Mouse (Mus musculus) limb, embryonic 14.5 days (tissue): ENCODE data around the gene Cntfr. TPM values are rescaled to one million over a fixed set of nuclear protein-coding genes. Genes with fewer than 3 reads are reported as not detected.
A peak's percentile ranks its signal among the peaks of the same experiment; 100 is the strongest.

Experiments
- ATAC-seq: fragments of 200-750 bp; cut with Nextera tagmentation; 2 replicates; pipeline ENCODE4 v1.8.0; 2017; ENCODE audit warnings: low read depth, moderate number of reproducible peaks, moderate TSS enrichment; ENCODE audit not compliant: low FRiP score
- DNase-seq: peaks from one replicate; pipeline ENCODE4 v3.0.0-alpha.2; 2015; ENCODE audit warnings: low spot score
- H3K27ac ChIP-seq: fragments of 300-500 bp; sonication (generic); replicated peaks from 2 replicates; pipeline ENCODE4 v1.5.1; 2014; ENCODE audit warnings: low read depth, mild to moderate bottlenecking, low read length, moderate library complexity, mixed read lengths
- H3K27me3 ChIP-seq: fragments of 300-500 bp; sonication (generic); 2 replicates; pipeline ENCODE4 v1.6.1; 2014; ENCODE audit warnings: low read length, mixed read lengths; ENCODE audit not compliant: control insufficient read depth, insufficient read depth
- H3K36me3 ChIP-seq: fragments of 300-500 bp; sonication (generic); 2 replicates; pipeline ENCODE4 v1.6.1; 2014; ENCODE audit warnings: mild to moderate bottlenecking, low read length, moderate library complexity, mixed read lengths; ENCODE audit not compliant: control insufficient read depth, insufficient read depth
- H3K4me1 ChIP-seq: fragments of 300-500 bp; sonication (generic); 2 replicates; pipeline ENCODE4 v1.6.1; 2014; ENCODE audit warnings: antibody characterized with exemption, low read length, mixed read lengths; ENCODE audit not compliant: control insufficient read depth, insufficient read depth
- H3K4me2 ChIP-seq: fragments of 300-500 bp; sonication (generic); replicated peaks from 2 replicates; pipeline ENCODE4 v1.6.1; 2014; ENCODE audit warnings: low read depth, mild to moderate bottlenecking, low read length, moderate library complexity; ENCODE audit not compliant: severe bottlenecking
- H3K4me3 ChIP-seq: fragments of 300-500 bp; sonication (generic); replicated peaks from 2 replicates; pipeline ENCODE4 v1.5.1; 2014; ENCODE audit warnings: low read length
- H3K9ac ChIP-seq: fragments of 300-500 bp; sonication (generic); 2 replicates; pipeline ENCODE4 v1.6.1; 2014; ENCODE audit warnings: mild to moderate bottlenecking, low read depth, low read length, moderate library complexity; ENCODE audit not compliant: severe bottlenecking
- H3K9me3 ChIP-seq: fragments of 300-500 bp; sonication (generic); 2 replicates; pipeline ENCODE4 v1.6.1; 2016; ENCODE audit warnings: low read length; ENCODE audit not compliant: control insufficient read depth
- POLR2A ChIP-seq: fragments of 200-500 bp; IDR thresholded peaks from 2 replicates; pipeline ENCODE4 v1.8.0; 2012; ENCODE audit warnings: inconsistent platforms, mild to moderate bottlenecking, moderate library complexity, borderline replicate concordance; ENCODE audit not compliant: insufficient read depth, insufficient read length; ENCODE audit errors: extremely low read depth
- WGBS: fragments of 180-500 bp; shearing (Covaris S2); extraction: QIAGEN DNeasy Blood & Tissue Kit; methylation state at CpG from one replicate; pipeline ENCODE4 v1.1.7; 2014; 5-methylcytosine and 5-hydroxymethylcytosine counted together
- polyA plus RNA-seq, 2 experiments: library from polyadenylated mRNA; depleted of rRNA in 1 of 2; stranded (reverse) in 1 of 2; unstranded in 1 of 2; fragments of >200 nt; fragmentation: Nextera tagmentation in 1 of 2; extraction: Ambion mirVana in 1 of 2; gene quantifications; 2 replicates each; pipeline versions ENCODE4 v1.2.1 to v1.2.3; 2012 to 2014

The Cntfr gene
- polyA plus RNA-seq, 2 experiments: 5.4 to 34.2 TPM

GRCm38 (mm10) chr4:41713197-41714067, 16.5 kb upstream of the Cntfr start, which contains the start of gene Rpp25l:
Gene Rpp25l, minus strand, starts transcription at chr4:41713534.
- H3K36me3 ChIP-seq: peaks cover 25% of the 10 kb centered on the region
- peak; percentile 77 for ATAC-seq
- H3K4me2 ChIP-seq: peak within 1 kb of the TSS; percentile 71
- peak within 1 kb of the TSS; percentile 92 for H3K9ac ChIP-seq
- peak; percentile 74 for DNase-seq
- H3K27ac ChIP-seq: peak within 1 kb of the TSS; percentile 52; the same call in 1 of the 2 replicates
- TF ChIP-seq POLR2A: peak; percentile 96; the same call in 1 of the 2 replicates
- under 1% methylated on average over 56 of the region's 61 CpGs for WGBS
- no peaks in the 10 kb centered on the region for H3K27me3 ChIP-seq
- H3K4me3 ChIP-seq: peak within 1 kb of the TSS; percentile 86
- H3K4me1 ChIP-seq: peaks cover 29% of the 10 kb centered on the region
- no peaks in the 10 kb centered on the region for H3K9me3 ChIP-seq

GRCm38 (mm10) chr4:41712421-41713196, 15.7 kb upstream of the Cntfr start:
- Histone ChIP-seq H3K4me3 (peak overlapping the region; percentile 86), H3K9ac (peak overlapping the region; percentile 92), H3K4me1 (peaks cover 29% of the 10 kb centered on the region), H3K27ac (peak overlapping the region; percentile 52; the same call in 1 of the 2 replicates), H3K4me2 (peak overlapping the region; percentile 71), H3K9me3 (no peaks in the 10 kb centered on the region), H3K27me3 (0 out of 2 replicates have a peak, but pooled peaks cover 5% of the 10 kb centered on the region), H3K36me3 (peaks cover 19% of the 10 kb centered on the region)
- 39% methylated on average over 31 of the region's 31 CpGs for WGBS
- ATAC-seq: no peak
- TF ChIP-seq POLR2A: no peak
- no peak for DNase-seq

GRCm38 (mm10) chr4:41711705-41712375, 15.0 kb upstream of the Cntfr start:
- Histone ChIP-seq H3K27me3 (0 out of 2 replicates have a peak, but pooled peaks cover 5% of the 10 kb centered on the region), H3K9ac (peak overlapping the region; percentile 92), H3K36me3 (peaks cover 19% of the 10 kb centered on the region), H3K4me3 (peak overlapping the region; percentile 86), H3K27ac (0 out of 2 replicates have a peak overlapping the region, but pooled peaks have one; percentile 38), H3K4me1 (peaks cover 23% of the 10 kb centered on the region), H3K4me2 (peak overlapping the region; percentile 71), H3K9me3 (no peaks in the 10 kb centered on the region)
- DNase-seq (no peak), ATAC-seq (no peak)
- TF ChIP-seq POLR2A: no peak
- WGBS: 56% methylated on average over 16 of the region's 16 CpGs

GRCm38 (mm10) chr4:41710229-41710628, 13.3 kb upstream of the Cntfr start:
- Histone ChIP-seq H3K27ac (no peak overlapping the region), H3K4me2 (no peak overlapping the region), H3K27me3 (0 out of 2 replicates have a peak, but pooled peaks cover 10% of the 10 kb centered on the region), H3K9me3 (no peaks in the 10 kb centered on the region), H3K4me1 (peaks cover 27% of the 10 kb centered on the region), H3K4me3 (no peak overlapping the region), H3K9ac (no peak overlapping the region), H3K36me3 (peaks cover 13% of the 10 kb centered on the region)
- no peak for DNase-seq
- 66% methylated on average over 4 of the region's 4 CpGs for WGBS
- no peak for ATAC-seq
- no peak for TF ChIP-seq POLR2A
